Mouse (Mus musculus) spleen, postnatal 4 days (tissue): ENCODE results near the gene Zfp385a.

Experiments used
- DNase-seq, 2 experiments: peaks; one replicate each; pipeline ENCODE4 v3.0.0; 2022; ENCODE audit warnings: low spot score in 2 of 2

Gene Zfp385a

GRCm38 (mm10) chr15:103363809-103364208, 23.9 kb upstream of the Zfp385a start:
- no peak for DNase-seq

- DNase-seq, result no peak
Observed at GRCm38 (mm10) chr15:103362950-103363349, 23.1 kb upstream of the Zfp385a start.

GRCm38 (mm10) chr15:103362333-103362732, 22.4 kb upstream of the Zfp385a start:
- no peak for DNase-seq

- no peak for DNase-seq
Observed at GRCm38 (mm10) chr15:103361269-103361668, 21.4 kb upstream of the Zfp385a start.

GRCm38 (mm10) chr15:103359869-103360602, 20.1 kb upstream of the Zfp385a start:
- no peak for DNase-seq

GRCm38 (mm10) chr15:103359122-103359510, 19.2 kb upstream of the Zfp385a start:
- DNase-seq, result no peak

GRCm38 (mm10) chr15:103358278-103359121, 18.6 kb upstream of the Zfp385a start:
- no peak for DNase-seq

- no peak for DNase-seq
Observed at GRCm38 (mm10) chr15:103357817-103358216, 17.9 kb upstream of the Zfp385a start.

- DNase-seq, result no peak
Observed at GRCm38 (mm10) chr15:103356130-103356529, 16.2 kb upstream of the Zfp385a start.

GRCm38 (mm10) chr15:103355420-103355819, 15.5 kb upstream of the Zfp385a start:
- DNase-seq, result no peak

GRCm38 (mm10) chr15:103354690-103355089, 14.8 kb upstream of the Zfp385a start:
- no peak for DNase-seq

GRCm38 (mm10) chr15:103353511-103354256, 13.8 kb upstream of the Zfp385a start:
- DNase-seq, result no peak

GRCm38 (mm10) chr15:103352856-103353255, 13.0 kb upstream of the Zfp385a start:
- DNase-seq, result peak; percentile 47 to 79

- DNase-seq, result peak; percentile 65 to 79
Observed at GRCm38 (mm10) chr15:103347275-103347684, 7.4 kb upstream of the Zfp385a start.

- no peak for DNase-seq
Observed at GRCm38 (mm10) chr15:103345789-103346188, 5.9 kb upstream of the Zfp385a start.

- DNase-seq, result no peak
Observed at GRCm38 (mm10) chr15:103343556-103343955, 3.7 kb upstream of the Zfp385a start.

GRCm38 (mm10) chr15:103343008-103343407, 3.1 kb upstream of the Zfp385a start:
- DNase-seq, result no peak

GRCm38 (mm10) chr15:103342415-103342814, 2.5 kb upstream of the Zfp385a start:
- peak; percentile 75 to 87 for DNase-seq

- peak in 1 of 2 experiments; percentile 9 for DNase-seq
Observed at GRCm38 (mm10) chr15:103341547-103341946, 1.7 kb upstream of the Zfp385a start.

- DNase-seq, result no peak
Observed at GRCm38 (mm10) chr15:103340786-103341185, 893 bp upstream of the Zfp385a start.

- DNase-seq, result peak in 1 of 2 experiments; percentile 20
Observed at GRCm38 (mm10) chr15:103339166-103339960, 530 bp downstream of the Zfp385a start.
